Mouse (Mus musculus): ENCODE measurements around the gene Ipo4. TPM values are rescaled to one million over a fixed set of nuclear protein-coding genes. Genes with fewer than 3 reads are reported as not detected.

The Ipo4 gene
- 24.1 TPM in 2 replicates for polyA plus RNA-seq (2012; rRNA removed)

DNA sequence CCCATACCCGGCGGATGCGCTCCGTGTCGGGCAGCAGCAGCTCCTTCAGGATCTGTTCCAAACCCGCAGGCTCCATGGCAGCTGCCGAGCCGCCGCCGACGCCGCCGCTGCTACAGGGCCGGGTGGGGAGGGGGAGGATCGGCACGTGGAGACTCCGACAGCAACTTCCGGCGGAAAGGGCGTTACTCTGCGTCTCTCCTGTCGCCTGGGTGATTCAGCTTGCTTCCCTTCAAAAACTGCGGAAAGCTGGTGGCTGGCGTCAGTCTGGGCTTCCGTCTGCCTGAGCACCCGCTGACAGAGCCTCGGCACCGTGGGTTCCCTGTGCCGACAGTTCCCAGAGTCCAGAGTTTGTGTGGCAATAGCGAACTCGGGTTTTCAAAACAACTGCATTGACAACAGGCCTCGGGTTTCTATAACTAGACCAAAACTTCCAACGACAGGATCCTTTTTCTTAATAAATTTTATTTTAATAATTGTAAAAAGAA lies at the start of gene Ipo4:
Gene Ipo4 (minus strand): TSS at position 435 of the 485 bp plus-strand sequence.

DNA sequence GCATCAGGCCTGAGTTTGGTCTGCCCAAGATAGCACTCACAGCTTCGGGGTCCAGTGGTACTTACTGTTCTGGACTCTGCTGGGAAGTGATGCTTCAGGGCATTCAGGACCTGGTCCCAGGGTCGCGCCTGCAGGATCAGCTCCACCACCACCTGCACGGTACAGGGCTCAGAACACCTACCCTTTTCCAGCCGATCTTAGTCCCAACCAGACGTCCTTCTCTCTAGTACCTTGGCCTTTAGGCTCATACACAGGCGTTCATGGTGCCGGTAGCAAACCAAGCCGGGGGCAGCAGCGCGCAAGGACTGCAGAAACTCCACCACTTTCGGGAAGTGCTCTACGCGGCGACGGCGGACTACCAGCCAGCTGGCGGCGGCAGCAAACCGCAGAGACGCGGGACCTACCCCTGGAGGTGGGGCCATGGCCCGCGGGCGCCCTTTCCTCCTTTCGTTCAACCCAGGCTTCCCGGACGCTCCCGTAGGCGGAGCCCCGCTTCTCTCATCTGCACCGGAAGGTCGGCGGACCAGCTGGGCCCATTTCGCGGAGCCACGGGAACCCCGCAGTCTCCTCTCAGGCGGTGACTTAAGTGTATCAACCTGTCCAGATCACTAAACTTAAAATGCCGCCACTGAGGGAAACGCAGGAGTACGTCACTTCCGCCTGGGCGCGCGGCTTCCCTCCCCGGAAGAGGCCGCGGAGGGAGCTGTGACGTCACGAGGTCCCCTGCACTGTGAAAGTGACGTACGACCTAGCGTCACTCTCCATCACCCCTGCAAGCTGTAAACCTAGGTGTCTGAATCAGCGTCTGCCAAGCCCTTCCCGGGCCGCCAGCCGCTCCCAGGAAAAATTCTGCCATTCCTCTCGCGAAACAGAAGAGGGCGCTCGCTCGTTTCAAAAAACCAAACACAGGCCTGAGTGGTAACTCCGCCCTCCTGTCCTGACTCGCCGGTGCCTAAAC lies 45.7 kb upstream of the Ipo4 start, which contains the start of gene Tinf2:
Gene Tinf2 (minus strand): TSS at position 661 of the 958 bp plus-strand sequence.

DNA sequence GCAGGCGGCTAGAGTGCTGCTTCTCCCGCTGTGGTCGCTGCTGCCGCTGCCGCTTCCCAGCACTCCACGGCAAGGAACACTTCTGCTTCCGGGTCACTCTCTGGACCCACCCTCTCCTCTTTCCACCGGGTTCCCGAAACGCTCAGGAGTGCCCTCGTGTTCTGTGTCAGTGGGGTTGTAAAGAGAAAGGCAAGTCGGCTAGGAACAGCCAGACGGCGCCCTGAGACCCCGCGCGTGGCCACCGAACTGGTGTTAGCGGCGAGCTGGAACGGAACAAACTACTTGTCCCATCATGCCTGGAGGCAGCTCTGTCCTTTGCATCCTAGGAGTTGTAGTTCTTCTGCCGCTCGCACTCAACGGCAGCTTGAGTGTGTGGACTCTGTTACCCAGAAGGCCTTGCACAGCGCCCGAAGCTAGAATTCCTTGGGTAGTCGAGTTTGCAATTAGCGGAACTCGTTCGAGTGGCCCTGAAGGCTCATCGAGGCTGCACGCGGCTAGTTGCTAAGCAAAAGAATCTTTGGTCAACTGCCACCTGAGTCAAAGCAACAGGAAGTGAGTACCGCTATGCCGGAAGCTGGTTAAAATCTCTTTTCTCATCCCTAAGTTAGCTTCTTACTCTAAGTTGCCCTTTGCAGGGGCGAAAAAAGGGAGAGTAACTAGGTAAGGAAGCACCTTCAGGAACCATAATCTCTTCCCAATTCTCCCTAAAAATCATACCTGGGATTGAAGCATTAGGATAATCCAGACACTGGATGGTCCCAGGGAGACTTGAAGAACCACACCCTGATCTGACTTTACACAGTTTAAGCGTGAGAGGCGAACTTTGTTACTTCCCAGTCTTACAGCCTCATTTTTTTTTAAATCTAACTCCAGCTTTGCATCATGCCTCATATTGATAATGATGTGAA lies 36.3 kb upstream of the Ipo4 start, which contains the start of the genes Gmpr2 and Nedd8:
Gene Gmpr2 (plus strand): TSS at position 109 of the 908 bp plus-strand sequence.
Gene Nedd8 (minus strand): TSS at position 292 of the 908 bp plus-strand sequence.

DNA sequence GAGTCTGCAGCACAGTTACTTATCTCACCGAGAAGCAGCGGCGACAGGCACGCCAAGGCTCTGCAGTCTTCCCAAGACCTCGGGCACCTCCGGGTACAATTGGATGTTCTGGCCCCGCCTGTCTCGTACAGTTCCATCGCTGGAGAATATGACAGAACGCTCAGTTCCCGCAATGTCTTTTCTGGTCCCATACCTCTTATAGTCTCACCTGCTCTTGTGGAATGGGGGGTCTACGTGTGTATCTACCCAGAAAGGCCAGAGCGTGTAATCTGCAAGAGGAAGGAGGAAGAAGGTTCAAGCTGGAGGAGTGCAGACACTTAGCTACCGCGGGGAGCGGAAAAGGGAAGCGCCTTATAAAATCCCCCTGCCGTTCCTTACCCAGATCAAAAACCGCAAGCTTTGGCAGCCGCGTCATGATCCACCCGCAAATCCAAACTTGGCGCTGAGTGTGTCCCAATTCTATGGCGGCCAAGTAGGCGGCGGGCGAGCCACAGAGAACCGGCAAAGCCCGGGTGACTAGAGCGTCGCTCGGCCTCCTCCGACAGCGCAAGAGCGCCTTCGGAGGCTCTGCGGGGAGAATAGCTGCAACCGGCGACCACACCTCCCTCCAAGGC lies 24.3 kb upstream of the Ipo4 start, which contains the start of gene Mdp1:
Gene Mdp1 (minus strand): TSS at position 549 of the 614 bp plus-strand sequence.

DNA sequence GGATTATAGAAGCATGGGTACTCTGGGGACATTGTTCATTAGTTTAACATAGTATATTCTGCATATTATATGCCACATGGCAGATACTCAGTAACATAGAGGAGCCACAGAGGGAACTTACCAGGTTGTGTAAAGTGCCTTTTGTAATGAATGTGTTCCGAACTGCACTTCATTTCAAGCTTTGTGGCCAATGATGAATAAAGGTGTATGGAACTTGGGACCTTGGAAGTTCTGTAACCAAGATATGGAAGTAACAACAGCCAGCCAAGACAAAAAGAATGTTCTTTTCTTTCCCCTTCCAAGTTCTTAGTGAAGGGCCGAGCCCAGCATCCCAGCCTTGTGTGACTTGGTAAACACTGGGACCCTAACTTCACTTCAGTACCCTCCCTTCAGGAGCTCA lies 14.1 kb upstream of the Ipo4 start, which contains the start of gene Tssk4:
Gene Tssk4 (plus strand): TSS at position 301 of the 400 bp plus-strand sequence.

DNA sequence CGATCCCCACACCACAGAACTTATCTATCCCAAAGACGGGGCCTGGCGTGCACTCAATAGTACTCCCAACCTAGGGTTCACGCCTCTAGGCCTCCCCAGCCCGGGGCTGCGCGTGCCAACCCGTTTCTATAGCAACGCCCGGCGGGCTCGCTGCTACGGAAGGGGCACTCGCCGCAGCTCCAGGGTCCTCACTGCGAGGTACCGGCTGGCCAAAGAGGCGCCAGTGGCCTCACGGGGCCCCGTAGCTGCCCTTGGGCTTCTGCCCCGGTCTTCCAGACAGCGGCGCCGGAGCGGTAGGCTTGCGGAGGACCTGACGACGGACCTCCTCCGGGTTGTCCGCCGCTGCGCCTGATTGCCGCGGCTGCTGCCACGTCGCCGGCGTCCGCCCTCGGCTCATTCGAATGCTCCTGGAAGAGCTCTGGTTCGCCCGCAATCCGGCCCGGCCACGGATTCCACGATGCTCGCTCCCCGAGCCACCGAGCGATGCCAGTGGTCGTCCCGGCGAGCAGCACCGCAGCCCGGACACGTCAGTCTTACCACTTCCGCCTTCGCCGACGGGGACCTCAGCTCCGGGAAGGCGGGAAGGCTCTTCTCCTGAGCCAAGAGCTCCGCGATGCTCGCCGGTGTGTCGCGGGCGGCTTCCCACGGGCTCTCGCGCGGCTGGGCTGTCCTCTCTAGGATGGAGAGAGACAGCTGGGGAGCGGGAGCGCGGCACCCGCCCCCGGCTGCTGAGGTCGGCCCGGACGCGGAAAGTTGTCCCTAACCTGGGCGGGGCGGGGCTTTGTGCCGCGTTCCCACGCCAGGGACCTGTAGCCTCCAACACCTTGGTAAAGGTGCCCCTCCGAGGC lies 7.5 kb upstream of the Ipo4 start, which contains the start of gene Tm9sf1:
Gene Tm9sf1 (minus strand): TSS at position 747 of the 848 bp plus-strand sequence.

DNA sequence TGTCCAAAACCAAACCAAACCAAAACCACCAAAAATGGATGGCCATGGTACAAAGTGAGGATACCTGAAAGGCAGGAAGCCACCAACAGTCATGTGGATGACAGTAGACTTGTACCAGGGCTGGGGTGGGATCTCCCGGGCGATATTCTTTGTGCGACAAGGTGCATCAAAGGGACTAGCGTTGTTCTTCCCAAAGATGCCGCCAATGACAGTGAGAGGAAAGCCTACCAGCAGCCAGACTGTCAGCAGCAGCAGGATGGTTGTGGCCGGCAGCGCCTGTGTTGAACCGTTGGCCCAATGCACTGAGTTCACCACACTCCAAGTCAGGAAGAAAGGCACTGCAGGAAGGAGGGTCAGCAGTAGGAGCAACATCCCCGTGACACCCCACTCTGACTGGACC lies 2.0 kb upstream of the Ipo4 start, which contains the start of gene Gm49378:
Gene Gm49378 (minus strand): TSS at position 101 of the 400 bp plus-strand sequence.

DNA sequence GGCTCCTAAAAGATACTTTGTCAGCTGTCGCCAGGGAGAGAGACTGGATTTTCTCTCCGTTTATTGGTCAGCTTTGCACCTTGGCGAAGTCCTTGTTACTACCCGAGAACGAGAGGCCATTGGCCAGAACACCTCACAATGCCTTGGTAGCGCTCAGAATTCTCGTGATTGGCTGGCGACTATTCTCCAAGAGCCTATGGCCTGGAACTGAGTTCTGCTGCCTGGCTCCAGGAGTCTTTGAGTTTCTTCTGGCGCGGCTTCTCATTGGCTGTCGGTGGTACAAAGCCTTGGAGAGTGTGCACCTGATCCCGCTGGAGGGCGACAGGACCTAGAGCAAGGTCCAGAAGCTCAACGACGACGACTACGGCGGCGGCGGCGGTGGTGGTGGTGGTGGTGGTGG lies 17.9 kb downstream of the Ipo4 start, which contains the start of gene Rec8:
Gene Rec8 (plus strand): TSS at position 216 of the 400 bp plus-strand sequence.

DNA sequence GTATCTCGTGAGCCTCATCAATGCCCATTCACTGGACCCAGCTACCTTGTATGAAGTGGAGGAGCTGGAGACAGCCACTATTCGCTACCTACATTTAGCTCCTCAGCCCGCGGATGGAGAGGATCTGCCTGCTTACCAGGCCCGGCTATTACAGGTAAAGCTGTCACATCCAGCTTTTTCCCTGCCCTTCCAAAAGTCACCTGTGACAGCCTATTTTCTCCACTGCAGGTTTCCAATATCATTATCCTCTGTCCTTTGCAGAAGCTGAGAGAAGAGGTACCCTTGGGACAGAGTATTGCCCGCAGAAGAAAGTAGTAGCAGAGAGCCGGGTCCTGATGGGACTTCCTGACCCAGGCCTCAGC lies 32.5 kb downstream of the Ipo4 start, which contains the start of gene Irf9:
Gene Irf9 (plus strand): TSS at position 301 of the 362 bp plus-strand sequence.

DNA sequence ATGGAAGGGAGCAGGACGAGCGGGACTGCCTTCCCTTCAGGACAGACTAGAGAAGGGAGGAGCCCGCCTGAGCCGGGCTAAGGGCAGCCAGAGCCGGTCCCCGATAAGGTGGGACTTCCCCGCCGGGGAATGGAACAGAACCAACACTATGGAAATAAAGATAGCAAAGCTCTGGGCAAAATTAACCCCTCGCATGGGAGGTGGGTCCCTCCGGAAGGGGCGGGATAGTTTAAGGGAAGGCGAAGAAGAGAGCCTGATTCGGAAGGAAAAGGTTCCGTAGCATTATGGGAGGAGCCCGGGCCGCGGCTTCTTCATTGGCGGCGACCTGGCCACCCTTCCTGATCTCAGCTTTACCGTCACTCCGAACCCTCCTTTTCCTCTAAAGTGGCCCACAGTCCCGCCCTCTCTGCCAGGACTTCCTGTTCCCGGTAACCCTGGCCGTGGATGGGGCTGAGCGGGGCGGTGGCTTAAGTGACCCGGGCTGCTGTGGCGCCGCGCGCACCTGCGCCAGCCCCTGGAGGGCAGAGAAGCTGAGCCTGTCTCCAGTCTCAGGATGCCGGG lies 44.3 kb downstream of the Ipo4 start, which contains the start of gene Rnf31:
Gene Rnf31 (plus strand): TSS at position 378 of the 561 bp plus-strand sequence.

DNA sequence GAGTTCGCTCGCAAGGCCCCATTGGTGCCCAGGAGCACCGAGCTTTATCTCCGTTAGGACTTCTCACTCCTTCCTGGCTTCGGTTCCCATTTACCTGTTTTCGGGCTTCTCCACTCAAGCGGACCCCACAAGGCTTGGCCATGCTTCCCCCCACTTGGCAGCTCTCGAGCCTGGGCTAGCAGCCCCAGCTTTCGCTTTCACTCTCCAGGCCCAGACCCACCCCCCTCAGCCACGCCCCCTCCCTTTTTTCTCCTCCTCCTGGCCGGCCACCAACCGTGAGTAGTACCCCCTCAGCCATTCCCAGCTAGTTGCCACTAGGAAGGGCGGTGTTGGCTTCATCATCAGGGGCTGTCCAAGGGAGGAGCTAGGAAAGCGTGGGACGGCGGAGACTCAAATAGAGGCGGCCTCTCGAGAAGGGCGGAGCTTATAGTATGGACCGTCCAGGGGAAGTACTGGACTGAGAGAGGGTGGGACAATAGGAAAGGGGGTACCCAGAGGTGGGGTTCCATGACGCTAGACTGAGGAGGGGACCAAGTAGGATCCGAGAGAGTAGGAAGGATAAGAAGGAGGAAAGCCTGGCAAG lies 44.9 kb downstream of the Ipo4 start, which contains the start of gene Psme2:
Gene Psme2 (minus strand): TSS at position 366 of the 583 bp plus-strand sequence.

DNA sequence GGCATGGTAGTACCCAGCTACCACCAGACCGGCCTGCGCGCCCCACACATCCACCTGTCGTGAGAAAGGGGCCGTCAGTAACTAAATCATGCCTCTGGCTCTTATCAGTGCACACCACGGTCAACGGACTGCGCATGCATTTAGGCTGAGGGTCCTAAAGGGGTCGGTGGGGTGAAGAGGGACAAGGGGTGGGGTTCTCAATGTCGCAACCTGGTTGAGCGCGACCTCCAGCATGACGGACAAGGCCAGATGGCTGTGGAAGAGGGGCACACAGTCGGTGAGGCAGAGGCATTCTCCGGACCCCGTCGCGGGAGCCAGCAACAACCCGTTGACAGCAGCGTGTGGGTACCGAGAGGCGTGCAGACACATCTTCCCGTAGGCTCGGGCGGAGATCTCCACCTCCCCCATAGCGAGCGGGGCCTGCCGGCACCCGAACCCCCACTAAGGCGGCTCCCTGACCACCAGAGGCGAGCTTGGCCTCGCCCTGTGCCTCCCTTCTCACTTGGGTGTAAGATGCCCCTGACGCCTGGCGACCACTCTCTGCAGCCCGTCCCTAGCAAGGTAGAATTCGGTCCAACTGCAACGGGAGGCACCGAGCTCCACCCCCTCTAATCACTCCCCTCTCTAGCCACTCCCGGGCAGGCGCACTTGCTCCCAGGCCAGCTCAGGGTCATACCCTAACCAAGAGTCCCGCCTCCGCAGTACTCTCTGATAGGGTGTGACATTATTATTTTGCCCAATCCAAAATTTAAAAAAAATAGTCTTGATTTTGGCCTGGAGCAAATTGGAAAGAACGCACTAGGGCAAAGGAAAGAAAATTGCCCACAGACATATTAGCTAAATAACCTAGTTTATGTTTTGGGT lies 50.8 kb downstream of the Ipo4 start, which contains the start of gene Emc9:
Gene Emc9 (minus strand): TSS at position 601 of the 864 bp plus-strand sequence.

DNA sequence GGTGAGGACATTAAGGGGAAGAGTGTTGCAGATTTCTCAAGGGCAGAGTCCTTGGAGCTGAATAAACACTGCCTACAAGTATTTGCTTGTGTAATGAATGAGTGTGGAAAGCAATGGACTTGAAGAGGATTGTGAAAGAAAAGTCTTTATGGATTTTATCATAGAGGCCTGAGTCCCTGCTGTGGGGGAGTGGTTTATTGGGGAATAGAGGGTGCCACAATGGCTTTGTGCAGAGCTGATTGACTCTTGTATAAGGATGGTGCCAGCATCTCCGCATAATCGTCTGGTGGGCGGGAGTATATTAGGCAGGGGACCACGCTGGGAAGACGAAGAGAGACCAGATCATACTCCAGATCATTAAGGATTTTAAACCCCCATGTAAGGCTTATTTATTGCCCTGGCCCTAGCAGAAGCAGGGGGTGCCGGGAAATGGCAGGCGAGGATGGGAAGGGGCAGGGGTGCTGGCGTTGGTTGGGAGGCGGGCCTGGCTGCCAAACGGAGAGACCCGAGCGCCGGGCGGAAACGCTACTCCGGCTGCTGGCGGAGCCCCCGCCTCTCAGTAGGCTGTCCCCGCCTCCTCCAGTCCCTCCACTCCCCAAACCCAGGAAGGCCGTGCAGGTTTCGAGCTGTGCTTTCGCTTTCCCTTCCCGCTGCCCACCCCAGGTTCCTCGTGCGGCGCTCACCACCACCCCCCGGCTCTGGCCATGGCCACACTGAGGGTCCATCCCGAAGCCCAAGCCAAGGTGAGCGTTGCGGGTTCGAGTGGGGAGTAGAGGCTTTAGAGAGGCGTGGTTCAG lies 57.7 kb downstream of the Ipo4 start, which contains the start of gene Psme1:
Gene Psme1 (plus strand): TSS at position 253 of the 797 bp plus-strand sequence.

All from liver, embryonic 14 days (tissue).